Comparison of ENCODE assay signal across 9 mouse cellular contexts in the genomic region with DNA sequence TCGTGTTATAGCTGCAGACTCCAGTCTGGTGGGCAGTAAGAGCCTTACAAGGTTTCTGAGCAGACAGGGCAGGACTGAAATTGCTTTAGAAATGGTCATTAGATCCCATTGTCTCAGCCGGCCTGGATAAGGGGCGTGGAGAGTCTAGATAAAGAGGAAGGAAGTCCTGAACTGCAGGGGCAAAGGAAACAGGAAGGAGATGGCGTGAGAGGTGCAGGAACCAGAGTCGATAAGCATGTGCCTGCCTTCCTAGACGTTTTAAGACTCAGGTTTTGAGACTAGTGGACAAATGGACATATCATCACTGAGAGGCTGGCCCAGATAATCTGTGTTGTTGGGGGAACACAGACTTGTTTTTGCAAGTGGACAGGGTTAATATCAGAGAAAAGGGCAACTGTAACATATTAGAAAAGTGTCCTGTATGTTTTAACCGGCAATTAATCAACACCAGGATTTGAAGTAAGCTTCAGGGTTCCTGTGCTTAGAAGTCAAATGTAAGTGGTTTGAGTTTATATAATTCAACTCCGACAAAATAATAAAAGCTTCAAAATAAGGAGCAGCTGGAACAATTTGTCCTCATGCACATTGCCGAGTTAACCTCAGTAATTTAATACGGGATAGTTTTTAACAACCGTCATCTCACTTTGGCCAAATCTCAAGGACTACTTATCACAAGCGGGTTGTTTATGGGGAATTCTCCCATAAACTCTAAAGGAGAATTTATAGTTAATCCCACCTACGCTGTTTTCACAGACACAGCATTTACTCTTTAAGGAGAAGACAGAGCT.
DNase-seq lines count a peak whose midpoint lies in the region; ATAC-seq and TF ChIP-seq lines count a peak whose summit lies in the region.
"Had no signal": no experiment of that assay in that cellular context is flagged by ENCODE, and none has a peak within 500 bp of the region (broad histone marks: within the 10 kb centered on the region; RNA-seq: fewer than 3 reads in every experiment).

No protein-coding gene starts in this region.

- peak; percentile 31 for DNase-seq in embryo, embryonic 9.5 days (ENCODE audit: extremely low spot score)
- DNase-seq in embryo, embryonic 10 days (ENCODE audit: low spot score) = no peak
- peak; percentile 12 to 26 for DNase-seq in heart, postnatal 14 days
- peak; percentile 36 for DNase-seq in liver
- DNase-seq in midbrain, postnatal 0 days (ENCODE audit: low spot score) = no peak
- DNase-seq in thymus, postnatal 10 days (ENCODE audit: low spot score in 2 of 2) = no peak
- DNase-seq in urinary bladder, adult 2 months (ENCODE audit: low spot score) = no peak

- no peaks in the 10 kb centered on the region for H3K36me3 ChIP-seq in neural tube, embryonic 12.5 days
- no peaks in the 10 kb centered on the region for H3K36me3 ChIP-seq in midbrain, postnatal 0 days (ENCODE audit: insufficient read depth, low read length)
- H3K36me3 ChIP-seq: hindbrain, embryonic 15.5 days had no signal

- 41% methylated on average over 13 of the region's 13 CpGs for WGBS in neural tube, embryonic 12.5 days
- 69% methylated on average over 13 of the region's 13 CpGs for WGBS in midbrain, postnatal 0 days

- 0 out of 2 replicates have a peak overlapping the region, but pooled peaks have one; percentile 9 for H3K4me2 ChIP-seq in neural tube, embryonic 12.5 days (replicated peaks)
- H3K4me2 ChIP-seq in midbrain, postnatal 0 days (ENCODE audit: low read depth, low read length, poor library complexity, severe bottlenecking) = no peak overlapping the region
- H3K4me2 ChIP-seq: hindbrain, embryonic 15.5 days had no signal

- intact Hi-C loops in heart, postnatal 14 days (cut with DNase I) = no loop called here

- peaks cover 28% of the 10 kb centered on the region for H3K4me1 ChIP-seq in neural tube, embryonic 12.5 days
- H3K4me1 ChIP-seq in midbrain, postnatal 0 days (ENCODE audit: insufficient read depth, low read length) = no peaks in the 10 kb centered on the region

- H3K9me3 ChIP-seq in neural tube, embryonic 12.5 days = no peaks in the 10 kb centered on the region
- H3K9me3 ChIP-seq in midbrain, postnatal 0 days (ENCODE audit: low read length) = no peaks in the 10 kb centered on the region
- H3K9me3 ChIP-seq: hindbrain, embryonic 15.5 days had no signal

- no peak overlapping the region for H3K9ac ChIP-seq in neural tube, embryonic 12.5 days
- H3K9ac ChIP-seq in midbrain, postnatal 0 days (replicated peaks; ENCODE audit: low read length, poor library complexity, severe bottlenecking) = no peak overlapping the region
- H3K9ac ChIP-seq: hindbrain, embryonic 15.5 days had no signal

- ATAC-seq in neural tube, embryonic 12.5 days (ENCODE audit: low FRiP score, low read depth) = no peak
- no peak for ATAC-seq in midbrain, postnatal 0 days (ENCODE audit: low FRiP score)

- H3K4me3 ChIP-seq in neural tube, embryonic 12.5 days = no peak overlapping the region
- no peak overlapping the region for H3K4me3 ChIP-seq in midbrain, postnatal 0 days (ENCODE audit: low read depth, low read length)
- H3K4me3 ChIP-seq: hindbrain, embryonic 15.5 days had no signal

- no peak overlapping the region; the same call in 1 of the 2 replicates for H3K27ac ChIP-seq in neural tube, embryonic 12.5 days
- H3K27ac ChIP-seq in midbrain, postnatal 0 days (ENCODE audit: low read depth, low read length) = no peak overlapping the region
- H3K27ac ChIP-seq: hindbrain, embryonic 15.5 days had no signal

- no peak for TF ChIP-seq CTCF in midbrain, postnatal 0 days (IDR thresholded peaks at IDR 0.05)

- H3K27me3 ChIP-seq in neural tube, embryonic 12.5 days (replicated peaks) = no peaks in the 10 kb centered on the region
- peaks cover 5% of the 10 kb centered on the region; the same call in 1 of the 2 replicates for H3K27me3 ChIP-seq in midbrain, postnatal 0 days (ENCODE audit: insufficient read depth, low read length)
- H3K27me3 ChIP-seq: hindbrain, embryonic 15.5 days had no signal

Comparison
In these comparisons a context has a peak if more than half of its experiments do, and no peak if none do; other contexts are left out.
1. DNase-seq: peak in embryo, embryonic 9.5 days (single experiment), heart, postnatal 14 days (2 of 2) and liver (single experiment); none in embryo, embryonic 10 days (single experiment), midbrain, postnatal 0 days (single experiment), thymus, postnatal 10 days (0 of 2) and urinary bladder, adult 2 months (single experiment).